ENCODE assay signal across 27 mouse cellular contexts in the genomic region with DNA sequence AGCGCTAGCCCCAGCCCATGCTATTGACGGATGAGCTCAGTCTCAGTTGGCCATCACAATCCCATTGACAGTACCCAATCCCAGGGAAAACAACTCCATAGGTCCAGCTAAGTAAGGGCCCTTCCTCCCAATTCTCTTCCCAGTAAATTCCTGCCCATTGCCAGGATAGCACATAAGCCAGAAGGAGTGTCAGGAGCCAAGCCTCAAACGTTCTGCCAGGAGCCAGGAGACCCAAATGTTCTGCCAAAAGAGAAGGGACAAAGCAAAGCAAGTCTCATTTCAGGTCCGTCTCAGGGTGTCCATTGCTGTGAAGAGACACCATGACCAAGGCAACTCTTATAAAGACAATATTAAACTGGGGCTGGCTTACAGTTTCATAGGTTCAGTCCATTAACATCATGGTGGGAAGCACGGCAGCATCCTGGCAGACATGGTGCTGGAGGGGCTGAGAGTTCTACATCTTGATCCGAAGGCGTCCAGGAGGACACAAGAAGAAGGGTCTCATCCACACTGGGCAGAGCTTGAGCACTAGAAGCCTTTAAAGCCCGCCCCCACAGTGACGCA. TPM values are rescaled to one million over a fixed set of nuclear protein-coding genes. Genes with fewer than 3 reads are reported as not detected.
"Had no signal": no experiment of that assay in that cellular context is flagged by ENCODE, and none has a peak within 500 bp of the region (broad histone marks: within the 10 kb centered on the region; RNA-seq: fewer than 3 reads in every experiment).

No protein-coding gene starts in this region.

- H3K9me3 ChIP-seq: liver, embryonic 12.5 days; liver, embryonic 15.5 days; midbrain, embryonic 13.5 days; neural tube, embryonic 13.5 days; stomach, embryonic 15.5 days had no signal

- H3K9ac ChIP-seq: limb, embryonic 13.5 days; liver, embryonic 12.5 days; liver, embryonic 15.5 days; lung, embryonic 15.5 days; midbrain, embryonic 13.5 days; neural tube, embryonic 13.5 days; stomach, embryonic 15.5 days had no signal

- ATAC-seq: liver, embryonic 12.5 days had no signal

- DNase-seq: kidney, adult 9 months; kidney, postnatal 25 days; left cerebral cortex, postnatal 4 days; liver; lung, adult 18-20 months; lung, postnatal 10 days; lung, postnatal 36 days; retina, postnatal 1 day; spleen, adult 18-20 months; thymus, postnatal 25 days had no signal

- H3K4me1 ChIP-seq: liver, embryonic 12.5 days; liver, embryonic 15.5 days had no signal

- H3K27me3 ChIP-seq: limb, embryonic 13.5 days; liver, embryonic 12.5 days; liver, embryonic 15.5 days; lung, embryonic 15.5 days; megakaryocyte, embryonic 14.5 days; midbrain, embryonic 13.5 days; neural tube, embryonic 13.5 days; stomach, embryonic 15.5 days had no signal

- H3K27ac ChIP-seq: kidney, postnatal 0 days; liver, embryonic 12.5 days; liver, embryonic 15.5 days; lung, embryonic 15.5 days; midbrain, embryonic 10.5 days; stomach, embryonic 15.5 days had no signal

- H3K4me3 ChIP-seq: limb, embryonic 13.5 days; liver, embryonic 12.5 days; liver, embryonic 15.5 days; lung, embryonic 15.5 days; megakaryocyte, embryonic 14.5 days; midbrain, embryonic 10.5 days; midbrain, embryonic 13.5 days; myocyte; neural tube, embryonic 13.5 days; stomach, embryonic 15.5 days had no signal

- H3K36me3 ChIP-seq: liver, embryonic 15.5 days had no signal

- H3K4me2 ChIP-seq: limb, embryonic 13.5 days; liver, embryonic 12.5 days; liver, embryonic 15.5 days; lung, embryonic 15.5 days; midbrain, embryonic 13.5 days; neural tube, embryonic 13.5 days; stomach, embryonic 15.5 days had no signal

RNA-seq across cellular contexts. Expression of gene Fstl1, which starts 26.8 kb away (rescaled TPM):
- total RNA-seq: monocyte, adult 5-6 weeks had no signal

RNA-seq across cellular contexts. Expression of gene Gm36028, which starts 57.5 kb away (rescaled TPM):
- total RNA-seq: layer of hippocampus, adult 8-10 months; left cerebral cortex, postnatal 14 days; left cerebral cortex, postnatal 4 days; monocyte, adult 5-6 weeks; neutrophil, adult 5-6 weeks had no signal
- polyA plus RNA-seq: large intestine, adult 2 months; liver, embryonic 12.5 days; midbrain, embryonic 16.5 days had no signal
